Mouse (Mus musculus) layer of hippocampus, adult 2 months (tissue): ENCODE results near the gene Itgb3. TPM values are rescaled to one million over a fixed set of nuclear protein-coding genes. Genes with fewer than 3 reads are reported as not detected.
"Not testable (repeated sequence)": the region's sequence is repeated elsewhere in the genome, so short reads cannot be mapped to it uniquely, and the experiment has no call there.

Experiments
- DNase-seq, 2 experiments: peaks; one replicate each; pipeline ENCODE4 v3.0.0; 2022; ENCODE audit warnings: low spot score in 2 of 2
- H3K27ac ChIP-seq: fragments of 200-600 bp; 2 replicates; pipeline ENCODE4 v1.8.1; 2022
- H3K4me3 ChIP-seq: fragments of 200-600 bp; 2 replicates; pipeline ENCODE4 v1.8.1; 2022; ENCODE audit warnings: mild to moderate bottlenecking
- CTCF ChIP-seq: fragments of 200-600 bp; conservative IDR thresholded peaks from 2 replicates; pipeline ENCODE4 v1.8.1; 2022; ENCODE audit warnings: antibody characterized with exemption, mild to moderate bottlenecking, moderate library complexity
- long read RNA-seq, 2 experiments: library from polyadenylated mRNA; stranded (forward); transcript quantifications; one replicate each; pipeline ENCODE4 v2.0.0; 2021; ENCODE audit warnings: borderline mapping rate in 2 of 2
- total RNA-seq, 2 experiments: library from RNA; stranded (reverse); gene quantifications; 2 replicates each; pipeline ENCODE4 v1.2.3; 2021

Gene Itgb3
- total RNA-seq, result 1 to 10 TPM; 1.3 to 1.4 TPM
- long read RNA-seq, experiment 1, result 0 reads
- long read RNA-seq, experiment 2, partial matches to known transcripts, result 0 of 1 reads
- long read RNA-seq, experiment 2, other reads (novel, unspliced or antisense), result 1 of 1 reads

- H3K27ac ChIP-seq, result peak within 1 kb of the TSS; percentile 37; the same call in 1 of the 2 replicates
- DNase-seq, result peak; percentile 17 to 47
- H3K4me3 ChIP-seq, result peak within 1 kb of the TSS; percentile 57
- TF ChIP-seq CTCF, result peak; percentile 65
Observed at GRCm38 (mm10) chr11:104607491-104608245, at the start of gene Itgb3. Gene Itgb3 (plus strand): TSS chr11:104608000.

GRCm38 (mm10) chr11:104558065-104558464 lies 49.7 kb upstream of the Itgb3 start:
- no peak for TF ChIP-seq CTCF
- DNase-seq, result no peak
- no peak overlapping the region for H3K27ac ChIP-seq
- H3K4me3 ChIP-seq, result no peak overlapping the region

- no peak for TF ChIP-seq CTCF
- H3K27ac ChIP-seq, result no peak overlapping the region
- DNase-seq, result no peak
- no peak overlapping the region for H3K4me3 ChIP-seq
Observed at GRCm38 (mm10) chr11:104558651-104559403, 49.0 kb upstream of the Itgb3 start.

GRCm38 (mm10) chr11:104560971-104561370 lies 46.8 kb upstream of the Itgb3 start:
- TF ChIP-seq CTCF, result no peak
- DNase-seq, result no peak
- no peak overlapping the region for H3K27ac ChIP-seq
- H3K4me3 ChIP-seq, result no peak overlapping the region

GRCm38 (mm10) chr11:104563496-104563895 lies 44.3 kb upstream of the Itgb3 start:
- DNase-seq, result no peak
- H3K4me3 ChIP-seq, result no peak overlapping the region
- no peak for TF ChIP-seq CTCF
- H3K27ac ChIP-seq, result no peak overlapping the region

GRCm38 (mm10) chr11:104565172-104565571 lies 42.6 kb upstream of the Itgb3 start:
- Histone ChIP-seq H3K27ac (no peak overlapping the region), H3K4me3 (no peak overlapping the region)
- TF ChIP-seq CTCF, result no peak
- no peak for DNase-seq

GRCm38 (mm10) chr11:104566097-104566496 lies 41.7 kb upstream of the Itgb3 start:
- H3K4me3 ChIP-seq, result no peak overlapping the region
- no peak for TF ChIP-seq CTCF
- H3K27ac ChIP-seq, result no peak overlapping the region
- no peak for DNase-seq

- DNase-seq, result no peak
- Histone ChIP-seq H3K27ac (no peak overlapping the region), H3K4me3 (no peak overlapping the region)
- no peak for TF ChIP-seq CTCF
Observed at GRCm38 (mm10) chr11:104566796-104567195, 41.0 kb upstream of the Itgb3 start.

- peak overlapping the region; percentile 8; the same call in 1 of the 2 replicates for H3K27ac ChIP-seq
- no peak for DNase-seq
- no peak overlapping the region for H3K4me3 ChIP-seq
- TF ChIP-seq CTCF, result no peak
Observed at GRCm38 (mm10) chr11:104567736-104568135, 40.1 kb upstream of the Itgb3 start.

- H3K27ac ChIP-seq, result peak overlapping the region; percentile 8; the same call in 1 of the 2 replicates
- TF ChIP-seq CTCF, result no peak
- H3K4me3 ChIP-seq, result no peak overlapping the region
- DNase-seq, result no peak
Observed at GRCm38 (mm10) chr11:104568326-104568725, 39.5 kb upstream of the Itgb3 start.

- H3K4me3 ChIP-seq, H3K27ac ChIP-seq, DNase-seq: not testable (repeated sequence)
Observed at GRCm38 (mm10) chr11:104570515-104570914, 37.3 kb upstream of the Itgb3 start.

GRCm38 (mm10) chr11:104571373-104571772 lies 36.4 kb upstream of the Itgb3 start:
- Histone ChIP-seq H3K27ac (0 out of 2 replicates have a peak overlapping the region, but pooled peaks have one; percentile 55), H3K4me3 (peak overlapping the region; percentile 50)
- not testable (repeated sequence) for DNase-seq

- H3K4me3 ChIP-seq, result no peak overlapping the region
- DNase-seq, result no peak
- no peak for TF ChIP-seq CTCF
- no peak overlapping the region for H3K27ac ChIP-seq
Observed at GRCm38 (mm10) chr11:104572091-104572490, 35.7 kb upstream of the Itgb3 start.
